Mouse (Mus musculus): ENCODE measurements around the gene Stx5a.
"Not testable (repeated sequence)": the region's sequence is repeated elsewhere in the genome, so short reads cannot be mapped to it uniquely, and the experiment has no call there.

Stx5a gene

GRCm38 (mm10) chr19:8716767-8717475 is 24.3 kb upstream of the Stx5a start:
- DNase-seq = no peak

- peak; percentile 87 to 91 for DNase-seq
Observed at GRCm38 (mm10) chr19:8718357-8718756, 22.9 kb upstream of the Stx5a start.

GRCm38 (mm10) chr19:8719037-8719436 is 22.2 kb upstream of the Stx5a start:
- DNase-seq = not testable (repeated sequence)

- DNase-seq = no peak
Observed at GRCm38 (mm10) chr19:8721378-8721777, 19.8 kb upstream of the Stx5a start.

GRCm38 (mm10) chr19:8722021-8722420 is 19.2 kb upstream of the Stx5a start:
- no peak for DNase-seq

GRCm38 (mm10) chr19:8722559-8722906 is 18.7 kb upstream of the Stx5a start:
- no peak for DNase-seq

GRCm38 (mm10) chr19:8722907-8723573 is 18.2 kb upstream of the Stx5a start, which contains the start of gene Slc3a2:
TSS of gene Slc3a2 (minus strand) at chr19:8723369.
- peak; percentile 94 to 97 for DNase-seq

GRCm38 (mm10) chr19:8723574-8724346 is 17.5 kb upstream of the Stx5a start:
- DNase-seq = peak; percentile 40 to 46

GRCm38 (mm10) chr19:8724392-8724791 is 16.8 kb upstream of the Stx5a start:
- no peak for DNase-seq

GRCm38 (mm10) chr19:8725081-8725613 is 16.1 kb upstream of the Stx5a start:
- no peak for DNase-seq

- DNase-seq = no peak
Observed at GRCm38 (mm10) chr19:8726609-8727390, 14.4 kb upstream of the Stx5a start.

- no peak for DNase-seq
Observed at GRCm38 (mm10) chr19:8727495-8728114, 13.6 kb upstream of the Stx5a start.

GRCm38 (mm10) chr19:8728335-8729099 is 12.7 kb upstream of the Stx5a start:
- DNase-seq = not testable (repeated sequence)

- no peak for DNase-seq
Observed at GRCm38 (mm10) chr19:8734334-8734733, 6.9 kb upstream of the Stx5a start.

GRCm38 (mm10) chr19:8735389-8736159 is 5.6 kb upstream of the Stx5a start, which contains the start of gene Wdr74:
TSS of gene Wdr74 (plus strand) at chr19:8735827.
- peak; percentile 94 to 95 for DNase-seq

- no peak for DNase-seq
Observed at GRCm38 (mm10) chr19:8736160-8736467, 5.1 kb upstream of the Stx5a start.

- DNase-seq = no peak
Observed at GRCm38 (mm10) chr19:8738911-8739310, 2.3 kb upstream of the Stx5a start.

- DNase-seq = no peak
Observed at GRCm38 (mm10) chr19:8739646-8740045, 1.6 kb upstream of the Stx5a start.

- DNase-seq = no peak
Observed at GRCm38 (mm10) chr19:8740603-8741002, 610 bp upstream of the Stx5a start, which contains the start of gene 1700092M07Rik. TSS of gene 1700092M07Rik (plus strand) at chr19:8740718.

- DNase-seq = no peak
Observed at GRCm38 (mm10) chr19:8742176-8742575, 963 bp downstream of the Stx5a start.

- no peak for DNase-seq
Observed at GRCm38 (mm10) chr19:8745382-8745781, 4.2 kb downstream of the Stx5a start.
